Mouse (Mus musculus) ovary, adult 18-20 months (tissue): ENCODE measurements at regions not wholly inside any gene's neighbourhood (a gene's known extent, or its start where the extent isn't known, plus 50 kb on each side); places are given as distances from the start of the nearest gene placed in this dataset.

Source experiments
- DNase-seq: peaks from one replicate; pipeline ENCODE4 v3.0.0; 2022; ENCODE audit warnings: low spot score, mixed read lengths

GRCm38 (mm10) chr5:72245382-72245781 is 77.4 kb upstream of the Commd8 start:
- no peak for DNase-seq

GRCm38 (mm10) chr5:72244134-72244533 is 76.1 kb upstream of the Commd8 start:
- peak; percentile 32 for DNase-seq

GRCm38 (mm10) chr5:72242981-72243380 is 75.0 kb upstream of the Commd8 start:
- no peak for DNase-seq

GRCm38 (mm10) chr5:72241451-72241850 is 73.5 kb upstream of the Commd8 start:
- DNase-seq = no peak

GRCm38 (mm10) chr5:72240271-72240670 is 72.3 kb upstream of the Commd8 start:
- no peak for DNase-seq

- DNase-seq = no peak
These were observed 59.0 kb upstream of the Commd8 start for GRCm38 (mm10) chr5:72227002-72227401.

- no peak for DNase-seq
These were observed 57.7 kb upstream of the Commd8 start for GRCm38 (mm10) chr5:72225576-72226298.

- DNase-seq = no peak
These were observed 57.1 kb upstream of the Commd8 start for GRCm38 (mm10) chr5:72225056-72225455.

GRCm38 (mm10) chr5:72224551-72224966 is 56.6 kb upstream of the Commd8 start:
- DNase-seq = no peak

GRCm38 (mm10) chr5:72222902-72223301 is 54.9 kb upstream of the Commd8 start:
- no peak for DNase-seq

- DNase-seq = no peak
These were observed 51.7 kb upstream of the Commd8 start for GRCm38 (mm10) chr5:72219697-72220096.

GRCm38 (mm10) chr5:72219248-72219647 is 51.3 kb upstream of the Commd8 start:
- no peak for DNase-seq
